In genomic region chr11:46569107-46569506, GRCm38 (mm10) we compare ENCODE assay signal across 31 mouse cellular contexts. TPM values are rescaled to one million over a fixed set of nuclear protein-coding genes. Genes with fewer than 3 reads are reported as not detected.
DNase-seq lines count a peak whose midpoint lies in the region; ATAC-seq and TF ChIP-seq lines count a peak whose summit lies in the region.
"Had no signal": no experiment of that assay in that cellular context is flagged by ENCODE, and none has a peak within 500 bp of the region (broad histone marks: within the 10 kb centered on the region; RNA-seq: fewer than 3 reads in every experiment).

No protein-coding gene starts in this region.

- intact Hi-C loops in left cerebral cortex, adult 2 months (cut with DNase I): no loop called here
- intact Hi-C loops in left cerebral cortex, postnatal 36 days (cut with DNase I): no loop called here

- no peak for ATAC-seq in CD4-positive, CD25-positive, alpha-beta regulatory T cell, adult 4 months
- ATAC-seq in monocyte, adult 5-6 weeks (replicated peaks; ENCODE audit: insufficient number of reproducible peaks, low FRiP score, low TSS enrichment, poor library complexity, severe bottlenecking): no peak
- ATAC-seq: forebrain, embryonic 14.5 days; intestine, embryonic 15.5 days; Patski had no signal

- peak; percentile 22 for DNase-seq in CD4-positive, CD25-positive, alpha-beta regulatory T cell, adult 2 months (ENCODE audit: low read depth, low spot score)
- DNase-seq in left cerebral cortex, adult 2 months (ENCODE audit: extremely low spot score in 1 of 2, low spot score in 2 of 2): no peak
- no peak for DNase-seq in left cerebral cortex, postnatal 36 days (ENCODE audit: low spot score in 2 of 2)
- DNase-seq in 416B (ENCODE audit: low read depth) (peak; percentile 8), R1 (ENCODE audit: low read depth, low spot score) (peak; percentile 21)
- no peak for DNase-seq in cerebellum, postnatal 4 days (ENCODE audit: low spot score in 2 of 2)
- DNase-seq: adrenal gland, postnatal 10 days; cerebellum, adult 11-12 months; cerebellum, adult 9-10 months; cerebellum, postnatal 36 days; embryo, embryonic 11 days; gastrocnemius, postnatal 10 days; heart, adult 2 months had no signal

- TF ChIP-seq CTCF in left cerebral cortex, adult 2 months (IDR thresholded peaks at IDR 0.05): peak; percentile 13; the same call in 1 of the 2 replicates

- no peak overlapping the region for H3K4me3 ChIP-seq in left cerebral cortex, adult 2 months
- H3K4me3 ChIP-seq: embryonic facial prominence, embryonic 15.5 days; erythroblast, embryonic 14.5 days; forebrain, embryonic 10.5 days; heart, adult 2 months; heart, embryonic 12.5 days; hindbrain, embryonic 10.5 days; intestine, embryonic 15.5 days had no signal

- H3K27ac ChIP-seq in left cerebral cortex, adult 2 months: no peak overlapping the region
- H3K27ac ChIP-seq: embryonic facial prominence, embryonic 15.5 days; forebrain, embryonic 10.5 days; heart, adult 2 months; hindbrain, embryonic 10.5 days; hindbrain, embryonic 14.5 days; intestine, embryonic 15.5 days had no signal

RNA-seq across cellular contexts. Expression of gene BC053393, which starts 2.2 kb away (rescaled TPM):
- not detected for polyA plus RNA-seq in CD4-positive, CD25-positive, alpha-beta regulatory T cell, adult 4 months (2017; shearing (Covaris generic))
- total RNA-seq in left cerebral cortex, adult 2 months (2021): not detected
- under 1 TPM in 1 of 2 experiments, not detected in 1; 0.18 TPM for total RNA-seq in left cerebral cortex, postnatal 36 days (2021)
- total RNA-seq in monocyte, adult 5-6 weeks (2017): not detected in 3 replicates
- total RNA-seq: adrenal gland, postnatal 10 days; adrenal gland, postnatal 4 days; gastrocnemius, postnatal 10 days; gastrocnemius, postnatal 4 days; heart, adult 2 months; heart, postnatal 25 days; MEL had no signal
- polyA plus RNA-seq: C2C12; embryonic facial prominence, embryonic 11.5 days; embryonic facial prominence, embryonic 15.5 days; erythroblast, embryonic 14.5 days; forebrain, embryonic 10.5 days; forebrain, embryonic 14.5 days; heart, adult 2 months; hindbrain, embryonic 10.5 days; hindbrain, embryonic 14.5 days; intestine, embryonic 15.5 days; Patski had no signal

RNA-seq across cellular contexts. Expression of gene Gm12169, which starts 45.1 kb away (rescaled TPM):
- 1 to 10 TPM; 1.2 to 1.9 TPM for polyA plus RNA-seq in CD4-positive, CD25-positive, alpha-beta regulatory T cell, adult 4 months (2017; shearing (Covaris generic))
- total RNA-seq in left cerebral cortex, adult 2 months (2021): not detected
- total RNA-seq in left cerebral cortex, postnatal 36 days (2021): not detected
- total RNA-seq in monocyte, adult 5-6 weeks (2017): not detected in 3 replicates
- total RNA-seq: adrenal gland, postnatal 10 days; adrenal gland, postnatal 4 days; gastrocnemius, postnatal 10 days; gastrocnemius, postnatal 4 days; heart, adult 2 months; heart, postnatal 25 days; MEL had no signal
- polyA plus RNA-seq: C2C12; embryonic facial prominence, embryonic 11.5 days; embryonic facial prominence, embryonic 15.5 days; erythroblast, embryonic 14.5 days; forebrain, embryonic 10.5 days; forebrain, embryonic 14.5 days; heart, adult 2 months; heart, embryonic 12.5 days; heart, embryonic 16.5 days; hindbrain, embryonic 10.5 days; hindbrain, embryonic 14.5 days; intestine, embryonic 15.5 days; Patski had no signal

RNA-seq across cellular contexts. Expression of gene Dppa1, which starts 60.0 kb away (rescaled TPM):
- polyA plus RNA-seq in CD4-positive, CD25-positive, alpha-beta regulatory T cell, adult 4 months (2017; shearing (Covaris generic)): not detected
- under 1 TPM in 1 of 2 experiments, not detected in 1; 0.47 TPM for total RNA-seq in left cerebral cortex, adult 2 months (2021)
- total RNA-seq in left cerebral cortex, postnatal 36 days (2021): not detected
- total RNA-seq in monocyte, adult 5-6 weeks (2017): not detected in 3 replicates
- total RNA-seq: adrenal gland, postnatal 10 days; adrenal gland, postnatal 4 days; gastrocnemius, postnatal 10 days; gastrocnemius, postnatal 4 days; heart, adult 2 months; heart, postnatal 25 days; MEL had no signal
- polyA plus RNA-seq: C2C12; embryonic facial prominence, embryonic 11.5 days; embryonic facial prominence, embryonic 15.5 days; erythroblast, embryonic 14.5 days; forebrain, embryonic 10.5 days; forebrain, embryonic 14.5 days; heart, adult 2 months; heart, embryonic 12.5 days; heart, embryonic 16.5 days; hindbrain, embryonic 10.5 days; hindbrain, embryonic 14.5 days; intestine, embryonic 15.5 days; Patski had no signal

Comparison
In these comparisons a context has a peak if more than half of its experiments do, and no peak if none do; other contexts are left out.
1. DNase-seq: peak in CD4-positive, CD25-positive, alpha-beta regulatory T cell, adult 2 months (single experiment), 416B (single experiment) and R1 (single experiment); none in left cerebral cortex, adult 2 months (0 of 2), left cerebral cortex, postnatal 36 days (0 of 2) and cerebellum, postnatal 4 days (0 of 2).